Mouse (Mus musculus) hindbrain, embryonic 12.5 days (tissue): ENCODE data around the gene Lrrc47. TPM values are rescaled to one million over a fixed set of nuclear protein-coding genes. Genes with fewer than 3 reads are reported as not detected.

Source experiments
- ATAC-seq: fragments of 200-750 bp; cut with Nextera tagmentation; 2 replicates; pipeline ENCODE4 v1.8.0; 2017; ENCODE audit warnings: moderate TSS enrichment; ENCODE audit not compliant: low FRiP score
- H3K27ac ChIP-seq: fragments of 300-500 bp; sonication (generic); 2 replicates; pipeline ENCODE4 v1.5.1; 2016; ENCODE audit warnings: mild to moderate bottlenecking
- H3K27me3 ChIP-seq: fragments of 300-500 bp; sonication (generic); 2 replicates; pipeline ENCODE4 v1.6.1; 2016; ENCODE audit warnings: mild to moderate bottlenecking
- H3K36me3 ChIP-seq: fragments of 300-500 bp; sonication (generic); 2 replicates; pipeline ENCODE4 v1.6.1; 2016; ENCODE audit warnings: mild to moderate bottlenecking
- H3K4me1 ChIP-seq: fragments of 300-500 bp; sonication (generic); 2 replicates; pipeline ENCODE4 v1.6.1; 2016
- H3K4me2 ChIP-seq: fragments of 300-500 bp; sonication (generic); replicated peaks from 2 replicates; pipeline ENCODE4 v1.6.1; 2016; ENCODE audit warnings: mild to moderate bottlenecking
- H3K4me3 ChIP-seq: fragments of 300-500 bp; sonication (generic); 2 replicates; pipeline ENCODE4 v1.5.1; 2016; ENCODE audit warnings: mild to moderate bottlenecking
- H3K9ac ChIP-seq: fragments of 300-500 bp; sonication (generic); 2 replicates; pipeline ENCODE4 v1.6.1; 2016; ENCODE audit warnings: mild to moderate bottlenecking, moderate library complexity
- H3K9me3 ChIP-seq: fragments of 300-500 bp; sonication (generic); replicated peaks from 2 replicates; pipeline ENCODE4 v1.6.1; 2016; ENCODE audit warnings: mild to moderate bottlenecking
- WGBS: fragments of 180-500 bp; shearing (Covaris S2); methylation state at CpG from one replicate; pipeline ENCODE4 v1.1.7; 2016; 5-methylcytosine and 5-hydroxymethylcytosine counted together
- polyA plus RNA-seq: library from polyadenylated mRNA; unstranded; fragments of >200 nt; fragmentation: Nextera tagmentation; extraction: Ambion mirVana; gene quantifications from 2 replicates; pipeline ENCODE4 v1.2.1, GENCODE M21; 2016

The Lrrc47 gene
- polyA plus RNA-seq, 1 experiment from 2014 or later = 36.4 TPM

GRCm38 (mm10) chr4:154024729-154025521 lies 13.4 kb downstream of the Lrrc47 start:
- Histone ChIP-seq H3K9me3 (no peaks in the 10 kb centered on the region), H3K9ac (no peak overlapping the region), H3K4me3 (no peak overlapping the region), H3K4me2 (peak overlapping the region; percentile 52), H3K27ac (no peak overlapping the region), H3K36me3 (peaks cover 24% of the 10 kb centered on the region), H3K27me3 (peaks cover 38% of the 10 kb centered on the region), H3K4me1 (peaks cover 31% of the 10 kb centered on the region)
- 35% methylated on average over 17 of the region's 17 CpGs for WGBS
- ATAC-seq = no peak

GRCm38 (mm10) chr4:154025641-154026440 lies 14.3 kb downstream of the Lrrc47 start, which contains the start of gene Smim1:
TSS of gene Smim1 (minus strand) at chr4:154026230.
- Histone ChIP-seq H3K4me3 (peak within 1 kb of the TSS; percentile 26), H3K27ac (no peak within 1 kb of the TSS), H3K27me3 (peaks cover 38% of the 10 kb centered on the region), H3K9ac (peak within 1 kb of the TSS; percentile 44), H3K9me3 (no peaks in the 10 kb centered on the region), H3K4me1 (peaks cover 31% of the 10 kb centered on the region), H3K4me2 (peak within 1 kb of the TSS; percentile 52), H3K36me3 (peaks cover 15% of the 10 kb centered on the region)
- peak; percentile 36; the same call in 1 of the 2 replicates for ATAC-seq
- WGBS = 2% methylated on average over 29 of the region's 33 CpGs

GRCm38 (mm10) chr4:154026441-154026761 lies 14.9 kb downstream of the Lrrc47 start:
- Histone ChIP-seq H3K4me1 (peaks cover 31% of the 10 kb centered on the region), H3K27me3 (peaks cover 38% of the 10 kb centered on the region), H3K9ac (no peak overlapping the region), H3K27ac (no peak overlapping the region), H3K9me3 (no peaks in the 10 kb centered on the region), H3K36me3 (peaks cover 10% of the 10 kb centered on the region), H3K4me3 (peak overlapping the region; percentile 26), H3K4me2 (peak overlapping the region; percentile 52)
- no peak for ATAC-seq
- WGBS = 48% methylated on average over 2 of the region's 2 CpGs

- Histone ChIP-seq H3K27ac (no peak overlapping the region), H3K36me3 (no peaks in the 10 kb centered on the region), H3K27me3 (peaks cover 38% of the 10 kb centered on the region), H3K9ac (no peak overlapping the region), H3K4me1 (peaks cover 26% of the 10 kb centered on the region), H3K4me3 (no peak overlapping the region), H3K9me3 (no peaks in the 10 kb centered on the region), H3K4me2 (no peak overlapping the region)
- no peak for ATAC-seq
- 81% methylated on average over 7 of the region's 7 CpGs for WGBS
Observed at GRCm38 (mm10) chr4:154028066-154028465, 16.5 kb downstream of the Lrrc47 start.

GRCm38 (mm10) chr4:154028646-154029045 lies 17.1 kb downstream of the Lrrc47 start:
- Histone ChIP-seq H3K4me2 (no peak overlapping the region), H3K9ac (no peak overlapping the region), H3K27ac (no peak overlapping the region), H3K36me3 (no peaks in the 10 kb centered on the region), H3K4me1 (peaks cover 23% of the 10 kb centered on the region), H3K27me3 (peaks cover 35% of the 10 kb centered on the region), H3K4me3 (no peak overlapping the region), H3K9me3 (no peaks in the 10 kb centered on the region)
- no peak for ATAC-seq

- H3K9ac ChIP-seq = no peak overlapping the region
- H3K27me3 ChIP-seq = no peaks in the 10 kb centered on the region; the same call in 1 of the 2 replicates
- ATAC-seq = no peak
- no peak overlapping the region for H3K4me3 ChIP-seq
- H3K27ac ChIP-seq = no peak overlapping the region
- H3K4me2 ChIP-seq = no peak overlapping the region
- 52% methylated on average over 3 of the region's 3 CpGs for WGBS
- H3K4me1 ChIP-seq = no peaks in the 10 kb centered on the region
- no peaks in the 10 kb centered on the region for H3K9me3 ChIP-seq
- H3K36me3 ChIP-seq = no peaks in the 10 kb centered on the region
Observed at GRCm38 (mm10) chr4:154037123-154037522, 25.6 kb downstream of the Lrrc47 start.

- H3K27me3 ChIP-seq = 0 out of 2 replicates have a peak, but pooled peaks cover 2% of the 10 kb centered on the region
Observed at GRCm38 (mm10) chr4:154042577-154042976, 31.0 kb downstream of the Lrrc47 start, which contains the start of gene Ccdc27. TSS of gene Ccdc27 (minus strand) at chr4:154042677.

GRCm38 (mm10) chr4:154045837-154046236 lies 34.3 kb downstream of the Lrrc47 start:
- Histone ChIP-seq H3K4me1 (no peaks in the 10 kb centered on the region), H3K27me3 (0 out of 2 replicates have a peak, but pooled peaks cover 2% of the 10 kb centered on the region), H3K4me2 (no peak overlapping the region), H3K9me3 (no peaks in the 10 kb centered on the region), H3K4me3 (no peak overlapping the region), H3K36me3 (no peaks in the 10 kb centered on the region), H3K9ac (no peak overlapping the region), H3K27ac (no peak overlapping the region)
- no peak for ATAC-seq
- WGBS = 68% methylated on average over 5 of the region's 5 CpGs

More at GRCm38 (mm10) chr4:154042577-154042976, 31.0 kb downstream of the Lrrc47 start, which contains the start of gene Ccdc27:
- WGBS = 91% methylated on average over 9 of the region's 9 CpGs
- Histone ChIP-seq H3K4me1 (no peaks in the 10 kb centered on the region), H3K9ac (no peak within 1 kb of the TSS), H3K4me2 (no peak within 1 kb of the TSS), H3K4me3 (no peak within 1 kb of the TSS), H3K9me3 (no peaks in the 10 kb centered on the region), H3K27ac (no peak within 1 kb of the TSS), H3K36me3 (no peaks in the 10 kb centered on the region)
- no peak for ATAC-seq

- ATAC-seq = no peak
- Histone ChIP-seq H3K4me1 (no peaks in the 10 kb centered on the region), H3K9me3 (no peaks in the 10 kb centered on the region), H3K4me3 (no peak overlapping the region), H3K36me3 (no peaks in the 10 kb centered on the region), H3K9ac (no peak overlapping the region), H3K27ac (no peak overlapping the region), H3K4me2 (no peak overlapping the region), H3K27me3 (no peaks in the 10 kb centered on the region)
- WGBS = 89% methylated on average over 3 of the region's 3 CpGs
Observed at GRCm38 (mm10) chr4:154051401-154051800, 39.9 kb downstream of the Lrrc47 start.

- 62% methylated on average over 4 of the region's 4 CpGs for WGBS
- Histone ChIP-seq H3K4me3 (no peak overlapping the region), H3K4me1 (no peaks in the 10 kb centered on the region), H3K9ac (no peak overlapping the region), H3K9me3 (no peaks in the 10 kb centered on the region), H3K27ac (no peak overlapping the region), H3K36me3 (no peaks in the 10 kb centered on the region), H3K27me3 (peaks cover 3% of the 10 kb centered on the region; the same call in 1 of the 2 replicates), H3K4me2 (no peak overlapping the region)
- ATAC-seq = no peak
Observed at GRCm38 (mm10) chr4:154053065-154053464, 41.5 kb downstream of the Lrrc47 start.

- H3K4me3 ChIP-seq = no peak overlapping the region
- peaks cover 3% of the 10 kb centered on the region; the same call in 1 of the 2 replicates for H3K27me3 ChIP-seq
- WGBS = 92% methylated on average over 7 of the region's 7 CpGs
- H3K36me3 ChIP-seq = no peaks in the 10 kb centered on the region
- no peak for ATAC-seq
- H3K4me2 ChIP-seq = no peak overlapping the region
- H3K9me3 ChIP-seq = no peaks in the 10 kb centered on the region
- H3K9ac ChIP-seq = no peak overlapping the region
- H3K4me1 ChIP-seq = no peaks in the 10 kb centered on the region
- no peak overlapping the region for H3K27ac ChIP-seq
Observed at GRCm38 (mm10) chr4:154055482-154055881, 44.0 kb downstream of the Lrrc47 start.

- Histone ChIP-seq H3K27me3 (peaks cover 3% of the 10 kb centered on the region; the same call in 1 of the 2 replicates), H3K27ac (no peak overlapping the region), H3K4me2 (no peak overlapping the region), H3K9me3 (no peaks in the 10 kb centered on the region), H3K9ac (no peak overlapping the region), H3K4me1 (no peaks in the 10 kb centered on the region), H3K36me3 (no peaks in the 10 kb centered on the region), H3K4me3 (no peak overlapping the region)
- ATAC-seq = no peak
- 79% methylated on average over 2 of the region's 2 CpGs for WGBS
Observed at GRCm38 (mm10) chr4:154056046-154056445, 44.5 kb downstream of the Lrrc47 start.
